Mouse (Mus musculus): ENCODE results near the gene Shc4. TPM values are rescaled to one million over a fixed set of nuclear protein-coding genes. Genes with fewer than 3 reads are reported as not detected.

Gene Shc4
- 2.5 and 3.0 TPM in 2 replicates for polyA plus RNA-seq (2015; fragmentation: Nextera tagmentation; extraction: Ambion mirVana)

- Histone ChIP-seq H3K9ac (ENCODE audit: low read depth, low read length) (peak within 1 kb of the TSS; percentile 76), H3K36me3 (ENCODE audit: control insufficient read depth, insufficient read depth, low read length) (no peaks in the 10 kb centered on the region), H3K4me3 (ENCODE audit: low read depth, low read length) (peak within 1 kb of the TSS; percentile 53), H3K4me2 (ENCODE audit: low read length) (peak within 1 kb of the TSS; percentile 99), H3K9me3 (replicated peaks; ENCODE audit: control insufficient read depth, low read length, poor library complexity, severe bottlenecking) (no peaks in the 10 kb centered on the region), H3K27ac (ENCODE audit: low read length) (peak within 1 kb of the TSS; percentile 72), H3K27me3 (ENCODE audit: control insufficient read depth, insufficient read depth, low read depth, low read length) (peaks cover 6% of the 10 kb centered on the region), H3K4me1 (ENCODE audit: control insufficient read depth, insufficient read depth, low read length) (peaks cover 17% of the 10 kb centered on the region; the same call in 1 of the 2 replicates)
- peak; percentile 88 for ATAC-seq
- under 1% methylated on average over 15 of the region's 15 CpGs for WGBS
Observed at GRCm38 (mm10) chr2:125724086-125724430, at the start of gene Shc4. Gene Shc4 (minus strand): TSS chr2:125724148.

DNA sequence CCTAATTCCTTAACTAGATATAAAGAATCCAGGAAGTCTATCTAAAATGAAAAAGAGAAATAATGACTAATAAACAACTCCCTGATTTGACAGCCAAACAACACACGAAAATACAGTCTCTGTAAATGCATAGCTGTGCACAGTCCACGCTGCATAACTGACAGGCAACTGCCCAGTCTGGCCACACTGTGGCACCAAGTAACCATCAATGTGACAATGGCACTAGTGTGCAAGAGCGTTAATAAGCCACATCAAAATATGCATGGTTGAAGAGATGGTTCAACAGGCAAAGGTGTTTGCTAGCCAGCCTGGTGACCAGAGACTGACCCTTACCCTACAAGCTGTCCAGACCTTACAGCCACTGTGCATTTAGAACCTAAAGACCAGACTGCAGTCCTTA, 41.1 kb upstream of the Shc4 start:
- no peak overlapping the region for H3K4me3 ChIP-seq (ENCODE audit: low read depth, low read length)
- 87% methylated on average over 3 of the region's 3 CpGs for WGBS
- H3K4me2 ChIP-seq (ENCODE audit: low read length) = no peak overlapping the region
- no peaks in the 10 kb centered on the region for H3K9me3 ChIP-seq (replicated peaks; ENCODE audit: control insufficient read depth, low read length, poor library complexity, severe bottlenecking)
- no peak overlapping the region for H3K27ac ChIP-seq (ENCODE audit: low read length)
- no peaks in the 10 kb centered on the region for H3K4me1 ChIP-seq (ENCODE audit: control insufficient read depth, insufficient read depth, low read length)
- no peak for ATAC-seq
- H3K27me3 ChIP-seq (ENCODE audit: control insufficient read depth, insufficient read depth, low read depth, low read length) = no peaks in the 10 kb centered on the region
- H3K36me3 ChIP-seq (ENCODE audit: control insufficient read depth, insufficient read depth, low read length) = peaks cover 30% of the 10 kb centered on the region
- H3K9ac ChIP-seq (ENCODE audit: low read depth, low read length) = no peak overlapping the region

DNA sequence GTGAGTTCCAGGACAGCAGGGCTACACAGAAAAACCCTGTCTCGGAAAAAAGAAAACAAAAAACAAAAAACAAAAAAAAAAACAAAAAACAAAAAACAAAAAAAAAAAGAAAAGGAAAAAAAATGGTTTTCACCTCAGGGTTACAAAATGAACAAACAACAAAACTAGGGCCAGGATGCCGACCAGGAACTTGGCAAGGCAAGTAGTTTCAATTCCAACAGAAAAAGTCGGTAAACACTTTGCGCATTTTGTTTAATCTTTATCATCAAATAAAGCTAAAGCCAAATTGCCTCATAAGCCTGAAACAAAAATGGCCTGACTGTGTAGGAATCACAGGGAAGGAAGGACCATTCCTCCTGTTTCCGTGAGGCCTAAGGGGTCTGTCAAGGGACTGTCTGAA, 40.6 kb upstream of the Shc4 start:
- Histone ChIP-seq H3K36me3 (ENCODE audit: control insufficient read depth, insufficient read depth, low read length) (peaks cover 27% of the 10 kb centered on the region), H3K27ac (ENCODE audit: low read length) (no peak overlapping the region), H3K4me2 (ENCODE audit: low read length) (no peak overlapping the region), H3K9me3 (replicated peaks; ENCODE audit: control insufficient read depth, low read length, poor library complexity, severe bottlenecking) (no peaks in the 10 kb centered on the region), H3K4me3 (ENCODE audit: low read depth, low read length) (no peak overlapping the region), H3K9ac (ENCODE audit: low read depth, low read length) (no peak overlapping the region), H3K4me1 (ENCODE audit: control insufficient read depth, insufficient read depth, low read length) (no peaks in the 10 kb centered on the region), H3K27me3 (ENCODE audit: control insufficient read depth, insufficient read depth, low read depth, low read length) (no peaks in the 10 kb centered on the region)
- ATAC-seq = no peak
- 94% methylated on average over 5 of the region's 5 CpGs for WGBS

GRCm38 (mm10) chr2:125749330-125749729, 25.4 kb upstream of the Shc4 start:
- no peak overlapping the region for H3K9ac ChIP-seq (ENCODE audit: low read depth, low read length)
- no peaks in the 10 kb centered on the region for H3K4me1 ChIP-seq (ENCODE audit: control insufficient read depth, insufficient read depth, low read length)
- ATAC-seq = no peak
- WGBS = 87% methylated on average over 2 of the region's 2 CpGs
- H3K27me3 ChIP-seq (ENCODE audit: control insufficient read depth, insufficient read depth, low read depth, low read length) = no peaks in the 10 kb centered on the region
- H3K4me3 ChIP-seq (ENCODE audit: low read depth, low read length) = no peak overlapping the region
- peaks cover 32% of the 10 kb centered on the region for H3K36me3 ChIP-seq (ENCODE audit: control insufficient read depth, insufficient read depth, low read length)
- no peak overlapping the region for H3K27ac ChIP-seq (ENCODE audit: low read length)
- H3K4me2 ChIP-seq (ENCODE audit: low read length) = no peak overlapping the region
- H3K9me3 ChIP-seq (replicated peaks; ENCODE audit: control insufficient read depth, low read length, poor library complexity, severe bottlenecking) = no peaks in the 10 kb centered on the region

- Histone ChIP-seq H3K36me3 (ENCODE audit: control insufficient read depth, insufficient read depth, low read length) (peaks cover 26% of the 10 kb centered on the region), H3K27ac (ENCODE audit: low read length) (no peak overlapping the region), H3K4me2 (ENCODE audit: low read length) (no peak overlapping the region), H3K9me3 (replicated peaks; ENCODE audit: control insufficient read depth, low read length, poor library complexity, severe bottlenecking) (no peaks in the 10 kb centered on the region), H3K9ac (ENCODE audit: low read depth, low read length) (no peak overlapping the region), H3K4me1 (ENCODE audit: control insufficient read depth, insufficient read depth, low read length) (no peaks in the 10 kb centered on the region), H3K27me3 (ENCODE audit: control insufficient read depth, insufficient read depth, low read depth, low read length) (no peaks in the 10 kb centered on the region), H3K4me3 (ENCODE audit: low read depth, low read length) (no peak overlapping the region)
- WGBS = 93% methylated on average over 6 of the region's 6 CpGs
- ATAC-seq = no peak
Observed at GRCm38 (mm10) chr2:125739338-125739737, 15.4 kb upstream of the Shc4 start.

DNA sequence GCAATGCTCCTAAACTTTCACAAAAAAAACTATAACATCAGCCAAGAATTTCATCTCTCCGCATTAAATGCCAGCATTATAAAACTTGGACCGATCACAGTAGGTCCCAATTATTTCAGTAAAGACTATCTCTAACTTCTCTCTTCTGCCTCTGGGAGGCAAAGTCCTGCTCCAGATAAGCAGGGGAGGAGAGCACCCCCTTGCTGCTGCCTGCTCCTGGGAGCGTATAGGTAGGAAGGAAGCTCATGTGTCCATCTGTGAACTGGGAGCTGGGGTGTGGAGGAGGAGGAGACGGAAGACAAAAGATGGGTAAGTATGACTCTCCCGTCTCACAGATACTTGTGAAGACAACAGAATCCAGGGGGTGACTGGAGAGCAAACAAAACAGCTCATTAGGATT, 14.8 kb upstream of the Shc4 start:
- H3K4me3 ChIP-seq (ENCODE audit: low read depth, low read length) = no peak overlapping the region
- 73% methylated on average over 5 of the region's 5 CpGs for WGBS

GRCm38 (mm10) chr2:125736025-125736343, 12.0 kb upstream of the Shc4 start:
- no peaks in the 10 kb centered on the region for H3K9me3 ChIP-seq (replicated peaks; ENCODE audit: control insufficient read depth, low read length, poor library complexity, severe bottlenecking)
- no peak overlapping the region for H3K4me2 ChIP-seq (ENCODE audit: low read length)
- H3K4me1 ChIP-seq (ENCODE audit: control insufficient read depth, insufficient read depth, low read length) = peaks cover 7% of the 10 kb centered on the region
- ATAC-seq = no peak
- no peak overlapping the region for H3K4me3 ChIP-seq (ENCODE audit: low read depth, low read length)
- peaks cover 9% of the 10 kb centered on the region; the same call in 1 of the 2 replicates for H3K36me3 ChIP-seq (ENCODE audit: control insufficient read depth, insufficient read depth, low read length)
- H3K9ac ChIP-seq (ENCODE audit: low read depth, low read length) = no peak overlapping the region
- H3K27ac ChIP-seq (ENCODE audit: low read length) = no peak overlapping the region
- no peaks in the 10 kb centered on the region for H3K27me3 ChIP-seq (ENCODE audit: control insufficient read depth, insufficient read depth, low read depth, low read length)

More for the DNA sequence above, 14.8 kb upstream of the Shc4 start:
- Histone ChIP-seq H3K4me2 (ENCODE audit: low read length) (no peak overlapping the region), H3K9me3 (replicated peaks; ENCODE audit: control insufficient read depth, low read length, poor library complexity, severe bottlenecking) (no peaks in the 10 kb centered on the region), H3K4me1 (ENCODE audit: control insufficient read depth, insufficient read depth, low read length) (no peaks in the 10 kb centered on the region), H3K9ac (ENCODE audit: low read depth, low read length) (no peak overlapping the region), H3K27me3 (ENCODE audit: control insufficient read depth, insufficient read depth, low read depth, low read length) (no peaks in the 10 kb centered on the region), H3K36me3 (ENCODE audit: control insufficient read depth, insufficient read depth, low read length) (peaks cover 22% of the 10 kb centered on the region), H3K27ac (ENCODE audit: low read length) (no peak overlapping the region)
- ATAC-seq = no peak

GRCm38 (mm10) chr2:125735333-125736024, 11.5 kb upstream of the Shc4 start:
- no peak overlapping the region for H3K9ac ChIP-seq (ENCODE audit: low read depth, low read length)
- H3K4me1 ChIP-seq (ENCODE audit: control insufficient read depth, insufficient read depth, low read length) = peaks cover 7% of the 10 kb centered on the region
- no peak overlapping the region for H3K4me2 ChIP-seq (ENCODE audit: low read length)
- no peak for ATAC-seq
- no peak overlapping the region for H3K4me3 ChIP-seq (ENCODE audit: low read depth, low read length)
- WGBS = 79% methylated on average over 2 of the region's 2 CpGs
- H3K27me3 ChIP-seq (ENCODE audit: control insufficient read depth, insufficient read depth, low read depth, low read length) = no peaks in the 10 kb centered on the region
- no peak overlapping the region for H3K27ac ChIP-seq (ENCODE audit: low read length)
- peaks cover 9% of the 10 kb centered on the region; the same call in 1 of the 2 replicates for H3K36me3 ChIP-seq (ENCODE audit: control insufficient read depth, insufficient read depth, low read length)
- no peaks in the 10 kb centered on the region for H3K9me3 ChIP-seq (replicated peaks; ENCODE audit: control insufficient read depth, low read length, poor library complexity, severe bottlenecking)

DNA sequence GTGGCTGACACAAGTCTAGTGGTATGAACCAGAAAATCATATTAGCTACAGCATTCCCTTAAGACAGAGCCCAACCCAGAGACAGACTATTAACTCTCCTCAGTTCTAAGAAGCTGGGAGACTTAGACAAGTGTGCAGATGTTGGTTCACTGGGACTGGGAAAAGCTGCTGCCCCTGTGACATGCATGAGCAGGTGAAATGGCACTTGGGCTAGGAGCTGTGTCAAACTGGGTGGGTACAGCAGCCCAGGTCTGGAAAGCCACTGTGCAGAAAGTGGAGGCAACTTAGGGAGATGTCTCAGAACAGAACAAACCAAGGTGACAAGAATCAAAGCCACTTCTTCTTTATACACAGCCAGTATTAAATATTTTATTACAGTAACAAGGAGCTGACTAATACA, 10.8 kb upstream of the Shc4 start:
- no peak overlapping the region for H3K9ac ChIP-seq (ENCODE audit: low read depth, low read length)
- no peak overlapping the region for H3K4me3 ChIP-seq (ENCODE audit: low read depth, low read length)
- H3K27me3 ChIP-seq (ENCODE audit: control insufficient read depth, insufficient read depth, low read depth, low read length) = no peaks in the 10 kb centered on the region
- H3K4me2 ChIP-seq (ENCODE audit: low read length) = no peak overlapping the region
- H3K27ac ChIP-seq (ENCODE audit: low read length) = no peak overlapping the region
- H3K36me3 ChIP-seq (ENCODE audit: control insufficient read depth, insufficient read depth, low read length) = peaks cover 5% of the 10 kb centered on the region; the same call in 1 of the 2 replicates
- peaks cover 7% of the 10 kb centered on the region for H3K4me1 ChIP-seq (ENCODE audit: control insufficient read depth, insufficient read depth, low read length)
- no peak for ATAC-seq
- H3K9me3 ChIP-seq (replicated peaks; ENCODE audit: control insufficient read depth, low read length, poor library complexity, severe bottlenecking) = no peaks in the 10 kb centered on the region

All from midbrain, embryonic 16.5 days (tissue).